Mouse (Mus musculus) retina, postnatal 7 days (tissue): Measurements from ENCODE around the gene Morn5.

Source experiments
- DNase-seq: peaks from one replicate; pipeline ENCODE4 v3.0.0-alpha.2; 2012; ENCODE audit warnings: low read depth, low spot score

Morn5 gene

DNA sequence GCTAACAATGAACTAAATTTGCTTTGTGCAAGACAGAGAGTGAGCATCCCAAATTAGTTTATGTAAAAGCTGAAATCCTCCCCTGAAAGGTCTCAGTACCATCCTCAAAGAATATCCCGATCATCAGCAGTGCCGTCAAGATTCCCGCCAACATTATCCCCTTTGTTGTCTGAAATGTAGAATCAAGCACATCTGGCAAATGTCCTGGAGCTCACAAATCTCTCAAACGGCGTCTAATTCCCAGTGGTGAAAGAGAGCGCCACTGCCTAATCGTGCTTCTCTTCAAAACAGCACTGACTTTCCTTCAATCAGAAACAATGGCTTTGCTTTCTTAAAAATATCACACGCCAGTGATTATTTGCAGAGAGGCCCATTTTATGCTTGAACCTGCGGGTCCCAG lies 17.9 kb downstream of the Morn5 start:
- DNase-seq: no peak

GRCm38 (mm10) chr2:36071660-36072305 lies 22.5 kb downstream of the Morn5 start:
- DNase-seq: no peak

GRCm38 (mm10) chr2:36073781-36074180 lies 24.5 kb downstream of the Morn5 start:
- DNase-seq: no peak

DNA sequence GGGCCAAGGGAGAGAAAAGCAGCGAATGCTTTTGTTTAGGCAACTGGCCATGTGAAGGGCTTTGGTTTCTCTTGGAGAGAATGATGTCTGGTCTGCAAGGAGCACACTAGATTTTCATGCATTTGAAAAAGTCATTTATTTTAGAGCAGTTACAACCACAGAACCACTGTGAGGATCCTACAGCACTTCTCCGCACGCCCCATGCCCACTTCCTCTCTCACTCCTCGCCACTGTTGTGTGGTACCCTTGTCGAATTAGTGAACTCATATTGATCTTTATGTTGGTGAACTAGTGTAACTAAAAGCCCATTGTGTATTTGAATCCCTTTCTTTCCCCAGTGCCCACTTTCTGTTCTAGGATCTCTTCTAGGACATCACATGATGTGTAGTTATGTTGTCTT lies 26.0 kb downstream of the Morn5 start:
- DNase-seq: no peak

GRCm38 (mm10) chr2:36077160-36077761 lies 28.0 kb downstream of the Morn5 start:
- DNase-seq: no peak

DNA sequence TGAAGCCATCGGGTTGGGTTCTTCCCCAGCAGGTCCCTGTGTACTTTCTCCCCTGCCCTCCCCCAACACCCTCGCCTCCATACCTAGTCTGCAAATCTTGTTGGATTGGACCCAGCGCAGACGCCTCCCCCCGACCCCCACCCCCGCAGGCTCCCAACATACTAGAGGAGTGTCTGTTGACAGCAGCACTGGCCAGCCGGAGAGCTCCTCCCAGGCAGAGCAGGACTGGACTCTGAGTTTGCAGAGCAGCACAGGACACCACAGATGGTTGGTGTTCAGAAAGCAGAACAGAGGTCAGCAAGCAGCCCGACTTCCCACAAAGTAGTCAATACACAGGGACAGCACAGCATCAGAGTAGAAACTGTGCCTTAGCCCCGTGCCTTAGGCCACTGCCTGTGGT lies 32.2 kb downstream of the Morn5 start:
- DNase-seq: no peak

DNA sequence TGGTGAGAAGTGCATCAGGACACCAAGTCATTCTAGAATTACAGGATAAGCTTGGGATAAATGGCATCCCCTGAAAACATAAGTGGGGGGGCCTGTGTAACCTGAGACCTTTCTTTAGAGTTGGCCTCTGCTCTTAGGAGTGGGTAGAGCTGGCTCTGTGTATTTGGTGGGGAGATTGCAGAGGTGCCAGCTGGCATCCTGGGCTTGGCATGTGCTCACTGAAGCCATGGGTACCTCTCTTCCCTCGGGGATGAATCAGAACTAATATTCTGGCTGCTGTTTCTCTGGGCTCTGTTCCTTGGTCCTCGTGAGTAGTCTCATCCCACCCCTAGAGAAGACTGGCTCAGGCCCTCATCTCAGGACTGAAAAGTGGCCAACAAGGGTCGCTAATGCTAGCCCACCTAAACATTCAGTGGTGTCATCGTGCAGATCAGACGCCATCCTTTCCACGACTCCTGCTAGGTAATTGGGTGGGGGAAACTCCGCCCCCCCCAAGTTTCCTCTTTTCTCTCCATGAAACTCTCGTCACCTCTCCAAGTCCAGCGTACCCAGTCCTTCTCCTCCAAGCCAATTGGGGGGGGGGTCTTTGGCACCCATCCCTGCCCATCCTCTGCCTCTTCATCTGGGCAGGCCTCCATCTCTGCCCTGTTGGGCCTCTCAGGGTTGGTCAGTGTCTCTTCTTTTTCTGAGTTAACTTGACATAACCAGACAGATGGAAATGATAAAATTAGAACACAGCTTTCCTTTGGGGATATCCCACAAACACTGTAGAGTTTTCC lies 33.7 kb downstream of the Morn5 start:
- no peak for DNase-seq

GRCm38 (mm10) chr2:36085041-36085440 lies 35.8 kb downstream of the Morn5 start:
- no peak for DNase-seq

- no peak for DNase-seq
Measured at GRCm38 (mm10) chr2:36089190-36089589, 39.9 kb downstream of the Morn5 start.

GRCm38 (mm10) chr2:36090853-36091741 lies 41.8 kb downstream of the Morn5 start:
- DNase-seq: peak; percentile 68

DNA sequence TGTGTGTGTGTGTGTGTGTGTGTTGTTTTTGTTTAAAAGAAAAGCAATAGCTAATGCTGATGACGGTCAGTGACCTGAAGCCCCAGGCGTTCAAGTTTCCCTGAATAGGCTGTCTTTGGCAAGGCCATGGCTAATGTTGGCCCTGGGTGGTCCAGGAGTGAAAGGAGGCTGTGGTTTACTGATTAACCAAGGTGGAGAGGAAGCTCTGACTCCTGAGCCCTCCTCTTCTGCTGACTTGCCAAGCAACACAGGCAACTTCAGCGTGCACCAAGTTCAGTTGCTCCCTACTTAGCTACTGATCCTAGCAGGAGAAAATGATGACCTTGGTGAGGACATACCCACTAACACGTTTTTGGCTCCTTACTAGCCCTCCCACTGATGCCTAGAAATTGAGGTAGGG lies 43.5 kb downstream of the Morn5 start:
- no peak for DNase-seq

- DNase-seq: no peak
Measured at GRCm38 (mm10) chr2:36093301-36093700, 44.0 kb downstream of the Morn5 start.

DNA sequence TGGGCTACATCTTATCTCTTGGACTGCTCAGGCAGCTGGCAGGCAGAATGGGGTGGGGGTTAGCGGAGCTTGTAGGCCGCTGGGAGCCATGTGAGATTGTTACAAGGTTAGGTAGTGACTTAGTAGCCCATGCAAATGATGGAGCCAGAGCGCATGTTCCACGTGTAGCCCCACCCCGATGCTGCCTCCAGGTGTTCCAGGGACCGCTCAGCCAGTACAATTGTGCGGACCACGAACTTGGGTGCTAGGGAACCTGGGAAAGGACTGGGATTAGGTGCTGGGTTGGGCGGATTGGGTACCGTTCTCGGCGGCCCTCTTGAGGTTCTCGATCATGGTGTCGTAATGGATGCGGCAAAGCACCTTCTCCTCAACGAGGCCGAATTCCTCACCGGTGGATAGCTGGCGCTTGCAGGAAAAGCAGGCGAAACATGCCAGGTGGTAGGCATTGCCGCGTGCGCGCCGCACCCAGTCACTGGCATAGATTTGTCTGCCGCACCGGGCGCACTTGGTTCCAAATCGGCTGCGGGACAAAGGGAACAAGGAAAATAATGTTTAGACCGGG lies 44.7 kb downstream of the Morn5 start:
- no peak for DNase-seq

DNA sequence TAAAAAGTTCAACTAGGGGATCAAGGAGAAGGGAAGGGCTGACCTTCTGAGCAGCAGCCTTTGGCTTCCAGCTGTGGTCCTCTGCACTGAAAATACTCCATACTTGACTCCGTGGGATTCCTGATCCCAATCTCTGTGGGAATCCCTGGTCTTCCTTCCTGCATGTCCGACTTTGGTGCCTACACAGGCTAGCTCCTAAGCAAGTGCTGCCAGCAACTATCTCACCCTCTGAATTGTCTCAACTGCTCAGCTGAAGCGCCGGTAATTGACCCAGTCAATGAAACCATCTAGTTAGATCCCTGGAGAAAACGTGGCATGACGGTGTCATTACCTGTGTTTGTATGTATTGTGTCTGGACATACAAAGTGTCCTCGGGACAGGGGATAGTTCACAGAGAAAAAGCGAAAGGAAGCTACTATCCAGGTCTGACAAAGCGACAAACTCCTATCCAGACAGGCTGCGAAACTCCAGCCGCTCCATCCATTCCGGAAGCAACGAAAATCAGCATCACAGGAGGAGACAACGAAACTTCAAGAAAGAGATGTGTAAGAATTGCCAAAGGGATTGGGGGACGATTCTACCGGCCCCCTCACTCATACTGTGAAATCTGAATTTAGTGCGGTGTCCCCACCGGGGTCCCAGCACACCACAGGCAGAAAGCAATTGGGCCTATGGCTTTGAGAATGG lies 48.0 kb downstream of the Morn5 start:
- DNase-seq: no peak

DNA sequence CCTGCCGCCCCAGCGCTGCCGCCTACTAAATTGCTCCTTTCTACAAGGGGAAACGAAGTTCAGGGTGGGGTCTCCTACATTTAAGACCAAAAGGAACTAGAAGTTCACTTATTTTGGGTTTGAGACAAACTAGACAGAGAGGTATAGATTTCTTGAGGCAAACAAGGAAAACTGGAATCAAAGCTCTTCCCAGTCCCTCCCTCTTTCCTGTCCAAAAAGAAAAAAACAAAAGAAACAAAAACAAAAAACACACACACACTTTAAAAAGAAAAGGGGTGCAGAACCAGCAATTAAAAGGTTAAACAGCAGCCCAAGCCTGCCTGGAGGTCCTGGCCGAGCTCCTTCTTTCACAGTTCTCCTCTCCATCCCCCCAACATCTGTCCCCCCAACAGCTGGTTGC lies 48.8 kb downstream of the Morn5 start:
- no peak for DNase-seq

DNA sequence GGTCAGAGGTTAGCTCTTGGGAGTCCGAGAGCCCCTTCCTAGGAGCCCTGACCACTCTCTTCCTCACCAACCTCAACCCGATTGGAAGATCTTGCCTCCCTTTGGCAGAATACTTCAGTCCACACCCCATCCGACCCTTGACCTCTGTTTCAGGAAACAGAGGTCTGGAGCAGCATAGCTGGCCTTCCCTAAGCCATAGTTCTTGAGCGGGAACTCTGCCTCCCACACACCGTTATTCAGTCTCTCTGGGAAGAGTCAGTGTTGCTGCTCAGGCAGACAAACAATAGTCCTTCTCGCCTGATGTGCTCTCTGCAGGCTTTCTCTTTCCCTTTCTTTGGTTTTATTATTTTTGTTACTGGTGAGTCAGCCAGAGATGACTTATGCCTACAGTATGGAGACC lies 50.5 kb downstream of the Morn5 start:
- no peak for DNase-seq

DNA sequence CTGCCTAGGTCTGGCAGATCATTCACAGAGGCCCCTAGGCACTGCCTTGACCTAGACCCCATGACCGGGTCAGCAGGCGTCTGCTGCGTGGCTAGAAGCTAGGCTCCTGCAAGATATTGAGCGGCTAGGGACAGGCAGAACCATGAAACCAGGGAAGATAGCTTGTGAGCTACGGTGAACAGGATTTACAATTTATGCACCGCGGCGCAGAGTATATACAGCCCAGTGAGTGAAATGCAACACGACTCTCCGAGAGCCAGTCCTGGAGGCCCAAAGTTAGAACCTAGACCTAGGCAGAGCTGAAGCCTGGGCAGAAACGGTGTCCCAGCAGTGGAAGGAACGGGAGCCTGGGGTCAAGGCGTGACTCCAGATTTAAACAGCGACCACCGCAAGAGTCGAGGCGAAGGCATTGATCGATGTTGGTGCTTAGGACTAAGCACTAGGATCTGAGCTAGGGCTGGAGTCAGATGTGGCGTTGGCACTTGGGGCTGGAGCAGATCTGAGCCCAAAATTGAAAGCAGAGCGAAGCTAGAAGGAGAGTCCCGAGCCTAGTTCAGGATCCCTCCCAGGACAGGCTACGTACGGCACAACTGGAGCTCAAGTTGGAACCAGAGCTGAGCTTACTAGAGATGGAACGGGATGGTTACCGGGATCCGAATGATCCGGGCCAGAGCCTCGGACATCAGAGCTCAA lies 52.8 kb downstream of the Morn5 start:
- no peak for DNase-seq

- DNase-seq: no peak
Measured at GRCm38 (mm10) chr2:36102559-36102946, 53.3 kb downstream of the Morn5 start.

DNA sequence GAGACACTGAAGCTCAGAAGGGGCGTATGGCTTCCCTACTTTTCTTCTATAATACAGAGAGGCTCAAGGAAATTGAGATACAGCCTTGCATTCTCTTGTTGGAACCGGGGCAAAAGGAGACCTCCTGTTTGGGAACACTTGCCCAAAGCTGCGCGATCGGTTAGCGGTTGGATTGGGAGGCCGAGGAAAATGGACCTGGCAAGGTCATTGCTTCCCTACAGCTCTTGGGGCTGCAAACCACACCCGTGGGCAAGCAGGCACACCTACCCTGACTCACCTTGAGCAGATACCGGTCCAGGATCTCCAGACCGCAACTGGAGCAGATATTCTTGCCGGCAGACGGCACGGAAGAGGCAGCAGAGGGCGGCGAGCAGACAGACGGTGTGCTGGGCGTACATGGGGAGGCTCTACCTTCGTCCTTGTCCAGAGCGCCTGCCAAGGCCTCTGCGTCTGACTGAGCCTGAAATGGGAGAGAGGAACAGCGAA lies 53.9 kb downstream of the Morn5 start:
- DNase-seq: no peak
